Mouse (Mus musculus) forebrain, embryonic 12.5 days (tissue): ENCODE results near the gene Adamts8. TPM values are rescaled to one million over a fixed set of nuclear protein-coding genes. Genes with fewer than 3 reads are reported as not detected.

Source experiments
- ATAC-seq: fragments of 200-750 bp; cut with Nextera tagmentation; 2 replicates; pipeline ENCODE4 v1.8.0; 2017; ENCODE audit warnings: moderate TSS enrichment; ENCODE audit not compliant: low FRiP score
- H3K27ac ChIP-seq: fragments of 300-500 bp; sonication (generic); 2 replicates; pipeline ENCODE4 v1.5.1; 2016; ENCODE audit warnings: mild to moderate bottlenecking
- H3K27me3 ChIP-seq: fragments of 300-500 bp; sonication (generic); 2 replicates; pipeline ENCODE4 v1.6.1; 2016; ENCODE audit warnings: mild to moderate bottlenecking
- H3K36me3 ChIP-seq: fragments of 300-500 bp; sonication (generic); replicated peaks from 2 replicates; pipeline ENCODE4 v1.6.1; 2016; ENCODE audit warnings: mild to moderate bottlenecking
- H3K4me1 ChIP-seq: fragments of 300-500 bp; sonication (generic); 2 replicates; pipeline ENCODE4 v1.6.1; 2016
- H3K4me2 ChIP-seq: fragments of 300-500 bp; sonication (generic); 2 replicates; pipeline ENCODE4 v1.6.1; 2016; ENCODE audit warnings: mild to moderate bottlenecking, moderate library complexity
- H3K4me3 ChIP-seq: fragments of 300-500 bp; sonication (generic); replicated peaks from 2 replicates; pipeline ENCODE4 v1.5.1; 2016; ENCODE audit warnings: mild to moderate bottlenecking
- H3K9ac ChIP-seq: fragments of 300-500 bp; sonication (generic); 2 replicates; pipeline ENCODE4 v1.6.1; 2016; ENCODE audit warnings: mild to moderate bottlenecking
- H3K9me3 ChIP-seq: fragments of 300-500 bp; sonication (generic); 2 replicates; pipeline ENCODE4 v1.6.1; 2016
- WGBS: fragments of 180-500 bp; shearing (Covaris S2); methylation state at CpG from one replicate; pipeline ENCODE4 v1.1.7; 2016; 5-methylcytosine and 5-hydroxymethylcytosine counted together
- polyA plus RNA-seq: library from polyadenylated mRNA; unstranded; fragments of >200 nt; fragmentation: Nextera tagmentation; extraction: Ambion mirVana; gene quantifications from 2 replicates; pipeline ENCODE4 v1.2.1, GENCODE M21; 2016

The Adamts8 gene
- polyA plus RNA-seq, 1 experiment from 2014 or later = 0.60 TPM

GRCm38 (mm10) chr9:30934827-30935226 lies 7.5 kb upstream of the Adamts8 start:
- H3K9ac ChIP-seq = no peak overlapping the region
- no peak overlapping the region for H3K4me3 ChIP-seq
- no peak for ATAC-seq
- H3K36me3 ChIP-seq = no peaks in the 10 kb centered on the region
- no peak overlapping the region for H3K4me2 ChIP-seq
- no peak overlapping the region for H3K27ac ChIP-seq
- H3K9me3 ChIP-seq = no peaks in the 10 kb centered on the region
- WGBS = 63% methylated on average over 6 of the region's 6 CpGs
- H3K4me1 ChIP-seq = no peaks in the 10 kb centered on the region
- H3K27me3 ChIP-seq = 0 out of 2 replicates have a peak, but pooled peaks cover 8% of the 10 kb centered on the region

- no peaks in the 10 kb centered on the region for H3K9me3 ChIP-seq
- H3K4me1 ChIP-seq = no peaks in the 10 kb centered on the region
- ATAC-seq = peak; percentile 61; the same call in 1 of the 2 replicates
- 43% methylated on average over 9 of the region's 9 CpGs for WGBS
- no peak overlapping the region for H3K4me3 ChIP-seq
- H3K27me3 ChIP-seq = peaks cover 24% of the 10 kb centered on the region
- H3K4me2 ChIP-seq = no peak overlapping the region
- no peak overlapping the region for H3K27ac ChIP-seq
- H3K36me3 ChIP-seq = no peaks in the 10 kb centered on the region
- H3K9ac ChIP-seq = no peak overlapping the region
Observed at GRCm38 (mm10) chr9:30936674-30937438, 5.5 kb upstream of the Adamts8 start.

- Histone ChIP-seq H3K36me3 (no peaks in the 10 kb centered on the region), H3K9me3 (no peaks in the 10 kb centered on the region), H3K27ac (no peak overlapping the region), H3K4me2 (no peak overlapping the region), H3K4me3 (no peak overlapping the region), H3K9ac (no peak overlapping the region), H3K4me1 (peaks cover 11% of the 10 kb centered on the region), H3K27me3 (peaks cover 52% of the 10 kb centered on the region)
- peak; percentile 57 for ATAC-seq
- WGBS = 6% methylated on average over 6 of the region's 6 CpGs
Observed at GRCm38 (mm10) chr9:30940328-30940727, 2.0 kb upstream of the Adamts8 start.

- WGBS = under 1% methylated on average over 14 of the region's 14 CpGs
- no peak for ATAC-seq
- Histone ChIP-seq H3K9me3 (no peaks in the 10 kb centered on the region), H3K4me1 (peaks cover 11% of the 10 kb centered on the region), H3K27me3 (peaks cover 56% of the 10 kb centered on the region), H3K27ac (no peak overlapping the region), H3K36me3 (no peaks in the 10 kb centered on the region), H3K4me2 (peak overlapping the region; percentile 67), H3K9ac (peak overlapping the region; percentile 59), H3K4me3 (peak overlapping the region; percentile 51)
Observed at GRCm38 (mm10) chr9:30943341-30943740, 979 bp downstream of the Adamts8 start.

DNA sequence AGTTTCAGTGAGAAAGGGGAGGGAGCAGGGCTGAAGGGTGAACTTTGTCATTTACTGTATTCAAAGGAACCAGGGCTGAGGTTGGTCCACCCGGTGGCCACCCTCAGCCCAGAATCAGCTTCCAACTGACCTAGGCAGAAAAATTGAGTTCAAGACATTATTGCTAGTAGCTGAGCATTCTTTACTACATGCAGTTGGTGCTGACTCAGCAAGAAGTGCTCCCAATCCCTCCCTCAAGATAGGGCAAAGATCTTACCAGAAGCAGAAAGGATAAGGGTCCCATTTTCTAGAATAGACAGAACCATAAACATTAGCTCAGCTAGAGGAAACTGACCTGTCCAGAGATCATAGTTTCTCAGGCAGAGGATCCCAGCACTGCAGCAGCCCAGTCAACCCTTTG lies 1.9 kb downstream of the Adamts8 start:
- H3K27me3 ChIP-seq = peaks cover 51% of the 10 kb centered on the region
- no peak for ATAC-seq
- H3K4me3 ChIP-seq = peak overlapping the region; percentile 51; the same call in 1 of the 2 replicates
- H3K27ac ChIP-seq = no peak overlapping the region
- H3K9ac ChIP-seq = no peak overlapping the region
- H3K9me3 ChIP-seq = no peaks in the 10 kb centered on the region
- H3K4me1 ChIP-seq = peaks cover 11% of the 10 kb centered on the region
- WGBS = 29% methylated on average over 1 of the region's 1 CpGs
- no peaks in the 10 kb centered on the region for H3K36me3 ChIP-seq
- no peak overlapping the region for H3K4me2 ChIP-seq

GRCm38 (mm10) chr9:30945276-30945675 lies 2.9 kb downstream of the Adamts8 start:
- peaks cover 51% of the 10 kb centered on the region for H3K27me3 ChIP-seq
- no peak overlapping the region for H3K27ac ChIP-seq
- no peaks in the 10 kb centered on the region for H3K9me3 ChIP-seq
- H3K9ac ChIP-seq = no peak overlapping the region
- no peak for ATAC-seq
- 61% methylated on average over 1 of the region's 1 CpGs for WGBS
- H3K36me3 ChIP-seq = no peaks in the 10 kb centered on the region
- no peak overlapping the region for H3K4me2 ChIP-seq
- peaks cover 11% of the 10 kb centered on the region for H3K4me1 ChIP-seq
- no peak overlapping the region for H3K4me3 ChIP-seq

- Histone ChIP-seq H3K4me3 (no peak overlapping the region), H3K36me3 (no peaks in the 10 kb centered on the region), H3K4me2 (no peak overlapping the region), H3K9me3 (no peaks in the 10 kb centered on the region), H3K27me3 (peaks cover 13% of the 10 kb centered on the region), H3K4me1 (no peaks in the 10 kb centered on the region), H3K27ac (no peak overlapping the region), H3K9ac (no peak overlapping the region)
- 91% methylated on average over 3 of the region's 3 CpGs for WGBS
- ATAC-seq = no peak
Observed at GRCm38 (mm10) chr9:30949422-30949821, 7.1 kb downstream of the Adamts8 start.

DNA sequence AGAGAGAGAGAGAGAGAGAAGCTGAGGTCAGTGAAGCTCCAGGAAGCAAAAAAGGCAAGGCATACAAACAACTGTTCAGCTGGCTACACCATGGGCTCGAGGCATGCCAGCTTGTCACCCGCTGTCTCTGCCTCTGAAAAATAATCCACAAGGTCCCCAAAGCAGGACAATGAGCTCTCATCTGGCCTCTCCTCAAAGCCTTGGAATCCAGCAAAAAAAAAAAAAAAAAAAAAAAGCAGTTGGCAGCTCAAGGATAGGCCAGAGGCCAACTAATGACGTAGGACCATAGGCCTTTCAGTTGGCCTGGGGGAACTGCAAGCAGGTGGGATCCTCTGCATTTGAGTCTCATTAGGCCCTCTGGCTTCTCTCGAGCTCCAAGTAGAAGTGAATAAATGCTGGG lies 7.6 kb downstream of the Adamts8 start:
- Histone ChIP-seq H3K27ac (no peak overlapping the region), H3K4me1 (no peaks in the 10 kb centered on the region), H3K4me3 (no peak overlapping the region), H3K27me3 (peaks cover 7% of the 10 kb centered on the region), H3K36me3 (no peaks in the 10 kb centered on the region), H3K9ac (no peak overlapping the region), H3K4me2 (no peak overlapping the region), H3K9me3 (no peaks in the 10 kb centered on the region)
- ATAC-seq = no peak
- 79% methylated on average over 4 of the region's 4 CpGs for WGBS

GRCm38 (mm10) chr9:30950592-30950991 lies 8.2 kb downstream of the Adamts8 start:
- Histone ChIP-seq H3K4me2 (no peak overlapping the region), H3K36me3 (no peaks in the 10 kb centered on the region), H3K9ac (no peak overlapping the region), H3K27ac (no peak overlapping the region), H3K4me3 (no peak overlapping the region), H3K4me1 (no peaks in the 10 kb centered on the region), H3K9me3 (no peaks in the 10 kb centered on the region), H3K27me3 (peaks cover 1% of the 10 kb centered on the region)
- no peak for ATAC-seq
- 85% methylated on average over 4 of the region's 4 CpGs for WGBS

- ATAC-seq = no peak
- Histone ChIP-seq H3K36me3 (no peaks in the 10 kb centered on the region), H3K4me3 (no peak overlapping the region), H3K9ac (no peak overlapping the region), H3K4me1 (no peaks in the 10 kb centered on the region), H3K27ac (no peak overlapping the region), H3K9me3 (no peaks in the 10 kb centered on the region), H3K4me2 (no peak overlapping the region), H3K27me3 (no peaks in the 10 kb centered on the region; the same call in 1 of the 2 replicates)
- WGBS = 84% methylated on average over 5 of the region's 5 CpGs
Observed at GRCm38 (mm10) chr9:30951461-30951860, 9.1 kb downstream of the Adamts8 start.

- no peaks in the 10 kb centered on the region for H3K4me1 ChIP-seq
- H3K36me3 ChIP-seq = no peaks in the 10 kb centered on the region
- H3K9me3 ChIP-seq = no peaks in the 10 kb centered on the region
- no peak overlapping the region for H3K4me3 ChIP-seq
- ATAC-seq = no peak
- WGBS = 58% methylated on average over 8 of the region's 8 CpGs
- H3K27ac ChIP-seq = no peak overlapping the region
- H3K9ac ChIP-seq = no peak overlapping the region
- H3K27me3 ChIP-seq = no peaks in the 10 kb centered on the region
- no peak overlapping the region for H3K4me2 ChIP-seq
Observed at GRCm38 (mm10) chr9:30953287-30953686, 10.9 kb downstream of the Adamts8 start.

DNA sequence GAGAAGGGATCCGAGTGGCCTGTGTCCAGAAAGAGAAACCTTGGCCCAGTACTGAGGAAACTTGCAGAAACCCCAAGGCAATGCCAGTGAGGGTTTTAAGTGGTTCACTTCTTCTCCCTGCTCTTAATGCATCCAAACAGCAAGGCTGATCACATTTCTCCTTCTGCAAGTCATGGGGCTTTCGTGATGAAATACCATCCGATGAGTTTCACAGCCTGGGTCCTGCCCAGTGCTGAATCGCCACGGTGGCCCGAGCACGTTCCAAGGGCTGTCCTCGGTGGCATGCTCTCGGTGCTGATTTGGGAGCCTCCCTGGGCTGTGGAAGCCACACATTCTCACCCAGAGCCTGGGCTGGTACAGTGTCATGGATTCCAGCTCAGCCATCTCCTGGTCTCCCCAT lies 12.9 kb downstream of the Adamts8 start:
- Histone ChIP-seq H3K4me1 (no peaks in the 10 kb centered on the region), H3K4me3 (no peak overlapping the region), H3K36me3 (no peaks in the 10 kb centered on the region), H3K27ac (no peak overlapping the region), H3K4me2 (no peak overlapping the region), H3K9ac (no peak overlapping the region), H3K9me3 (no peaks in the 10 kb centered on the region), H3K27me3 (no peaks in the 10 kb centered on the region)
- WGBS = 95% methylated on average over 9 of the region's 9 CpGs
- no peak for ATAC-seq

- no peak overlapping the region for H3K27ac ChIP-seq
- no peaks in the 10 kb centered on the region for H3K9me3 ChIP-seq
- H3K4me1 ChIP-seq = no peaks in the 10 kb centered on the region
- H3K27me3 ChIP-seq = no peaks in the 10 kb centered on the region
- WGBS = 91% methylated on average over 4 of the region's 4 CpGs
- H3K36me3 ChIP-seq = no peaks in the 10 kb centered on the region
- no peak overlapping the region for H3K9ac ChIP-seq
- no peak overlapping the region for H3K4me3 ChIP-seq
- ATAC-seq = no peak
- H3K4me2 ChIP-seq = no peak overlapping the region
Observed at GRCm38 (mm10) chr9:30963780-30964179, 21.4 kb downstream of the Adamts8 start.
